Mouse (Mus musculus): ENCODE measurements around the gene Vezt.

DNA sequence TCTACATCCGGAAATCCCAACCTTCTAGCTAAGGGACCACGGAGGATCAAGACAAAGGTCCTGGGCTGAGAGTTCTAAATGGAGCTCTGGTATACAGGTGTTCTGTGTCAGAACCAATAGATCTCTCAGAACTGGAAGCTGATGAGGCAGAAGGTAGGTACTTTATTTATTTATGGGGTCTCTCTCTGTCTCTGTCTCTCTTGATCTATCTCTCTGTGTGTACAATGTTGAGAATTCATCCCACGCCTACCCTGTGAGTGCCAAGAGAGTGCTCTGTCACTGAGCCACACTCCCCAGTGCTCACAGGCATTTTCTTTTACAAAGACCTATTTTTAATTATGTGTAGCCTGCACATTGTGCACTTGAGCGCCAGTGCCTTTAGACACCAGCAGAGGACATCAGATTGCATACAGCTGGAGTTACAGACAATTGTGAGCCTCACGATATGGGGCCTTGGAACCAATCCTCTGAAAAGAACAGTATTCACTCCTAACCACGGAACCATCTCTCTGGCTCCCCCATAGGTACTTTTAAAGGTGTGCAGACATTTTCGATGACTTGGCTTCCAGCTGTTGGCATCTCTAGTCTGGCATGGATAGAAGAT is 138.5 kb downstream of the Vezt start, which contains the start of gene Metap2:
- TF ChIP-seq CHD2 (IDR thresholded peaks at IDR 0.05; ENCODE audit: low read depth, low read length) (no peak), MAFK (IDR thresholded peaks at IDR 0.05; ENCODE audit: insufficient read depth, low read depth, low read length) (no peak), HCFC1 (IDR thresholded peaks at IDR 0.05; ENCODE audit: borderline replicate concordance, insufficient read depth, low read length) (no peak)
